Mouse (Mus musculus): ENCODE results near the gene Snx10.

DNA sequence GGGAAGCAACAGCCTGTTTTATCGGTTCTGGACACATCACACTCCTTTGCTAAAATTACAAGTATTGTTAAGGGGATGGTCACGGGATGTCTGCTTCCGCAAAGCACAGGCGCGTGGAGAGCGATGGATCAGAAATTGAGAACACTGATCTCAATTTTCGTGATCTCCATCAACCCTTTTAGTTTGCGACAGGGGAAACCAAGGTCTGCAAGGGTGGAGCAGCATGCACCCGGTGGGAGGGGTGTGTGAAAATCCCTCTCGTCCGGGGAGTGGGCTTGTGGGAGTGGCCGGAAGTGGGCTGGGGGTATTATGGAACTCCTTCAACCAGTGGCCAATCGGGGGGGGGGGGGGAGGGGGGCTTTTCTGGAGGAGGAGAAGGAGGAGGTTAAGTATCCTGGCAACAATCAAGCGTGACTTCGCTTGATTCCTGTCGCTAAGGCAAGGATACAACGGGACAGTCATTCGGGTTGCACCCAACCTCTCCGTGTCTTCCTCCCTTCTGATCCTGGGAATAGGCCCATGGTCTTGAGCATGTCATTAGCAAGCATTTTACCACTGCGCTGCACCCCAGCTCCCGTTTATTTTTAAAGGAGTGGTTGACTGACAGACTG is 725 bp downstream of the Snx10 start:
- TF ChIP-seq EP300 (optimal IDR thresholded peaks at IDR 0.05) (no peak), CTCF (IDR thresholded peaks at IDR 0.05; ENCODE audit: low read depth) (no peak)
